Mouse (Mus musculus) cerebellum, postnatal 25 days (tissue): Measurements from ENCODE around the gene Ndufc1.
"Not testable (repeated sequence)": the region's sequence is repeated elsewhere in the genome, so short reads cannot be mapped to it uniquely, and the experiment has no call there.

Source experiments
- DNase-seq, 2 experiments: peaks; one replicate each; pipeline ENCODE4 v3.0.0; 2021; ENCODE audit warnings: mixed read lengths in 2 of 2

Ndufc1 gene

GRCm38 (mm10) chr3:51364703-51365516 is 43.9 kb downstream of the Ndufc1 start:
- DNase-seq, result peak; percentile 83 to 86

DNA sequence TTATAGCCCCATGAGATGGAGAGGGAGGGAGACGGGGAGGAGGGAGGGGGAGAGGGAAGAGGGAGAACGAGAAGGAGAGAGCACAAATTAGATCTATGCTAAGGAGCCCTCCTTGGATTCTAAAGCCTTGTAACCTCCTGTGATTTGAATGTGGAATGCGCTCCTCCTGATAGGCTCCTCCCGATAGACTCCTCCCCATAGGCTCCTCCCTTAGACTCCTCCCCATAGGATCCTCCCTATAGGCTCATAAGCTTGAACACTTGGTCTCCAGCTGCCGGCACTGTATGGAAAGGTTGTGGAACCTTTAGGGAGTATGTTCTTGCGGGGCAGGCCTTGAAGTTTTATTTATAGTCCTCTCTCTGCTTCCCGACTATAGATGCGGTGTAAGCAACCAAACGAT is 47.7 kb downstream of the Ndufc1 start:
- DNase-seq, result no peak

- DNase-seq, result no peak
Observed at GRCm38 (mm10) chr3:51359558-51360307, 49.1 kb downstream of the Ndufc1 start.

DNA sequence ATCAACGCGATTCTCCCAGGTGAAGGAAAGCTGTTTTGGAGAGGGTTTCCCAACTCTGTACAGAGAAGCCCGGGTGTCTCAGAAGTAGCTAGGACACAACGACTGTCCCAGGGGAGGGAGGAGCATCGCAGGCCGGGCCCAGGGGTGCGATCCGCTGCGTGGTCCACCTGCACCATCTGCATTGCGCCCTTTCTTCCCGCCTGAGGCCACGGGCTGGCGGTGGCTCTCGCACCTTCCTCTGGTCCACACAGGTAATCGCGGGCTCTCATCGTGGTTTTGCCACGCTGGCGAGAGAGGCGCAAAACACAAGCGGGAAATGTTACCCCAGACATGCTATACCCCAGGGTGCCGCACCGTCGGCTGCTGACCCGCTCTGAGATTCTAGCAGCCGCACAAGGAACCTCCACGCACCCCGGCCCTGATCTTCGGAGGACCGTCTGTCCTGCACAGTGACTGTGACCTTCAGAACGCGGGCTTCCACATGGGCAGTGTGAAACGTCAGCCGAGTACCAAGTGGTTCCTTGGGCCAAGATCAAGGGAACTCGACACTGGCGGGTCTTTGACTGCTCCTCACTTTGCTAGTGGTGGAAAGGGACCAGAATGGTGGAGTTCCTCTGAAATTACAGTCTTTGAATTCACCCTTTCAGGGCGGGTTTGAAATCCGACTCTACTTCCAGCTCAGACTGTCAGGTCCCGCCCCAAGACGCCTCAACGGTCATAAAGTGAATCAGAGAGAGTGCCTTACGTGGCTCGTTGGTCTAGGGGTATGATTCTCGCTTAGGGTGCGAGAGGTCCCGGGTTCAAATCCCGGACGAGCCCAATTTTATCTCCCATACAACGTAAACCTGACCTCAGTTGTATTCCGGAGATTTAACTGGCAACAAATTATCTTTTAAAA is 49.9 kb downstream of the Ndufc1 start:
- peak; percentile 45 to 51 for DNase-seq

DNA sequence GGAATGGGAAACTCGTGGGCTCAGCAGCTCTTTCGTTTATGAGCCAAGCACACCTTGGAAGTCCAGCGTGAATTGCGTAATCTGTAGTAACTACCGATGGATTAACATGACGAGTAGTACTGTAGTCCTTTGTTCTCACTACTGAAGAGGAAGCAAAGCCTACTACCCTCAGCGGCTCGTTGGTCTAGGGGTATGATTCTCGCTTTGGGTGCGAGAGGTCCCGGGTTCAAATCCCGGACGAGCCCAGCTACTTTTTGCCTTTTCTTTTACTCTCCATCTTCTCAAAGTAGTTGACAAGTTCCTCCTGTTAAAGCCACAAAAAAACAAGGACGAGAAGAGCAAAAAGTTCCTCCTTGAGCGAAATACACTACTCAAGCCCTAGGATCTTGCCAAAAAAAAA is 50.6 kb downstream of the Ndufc1 start:
- DNase-seq, result peak; percentile 49 to 60

DNA sequence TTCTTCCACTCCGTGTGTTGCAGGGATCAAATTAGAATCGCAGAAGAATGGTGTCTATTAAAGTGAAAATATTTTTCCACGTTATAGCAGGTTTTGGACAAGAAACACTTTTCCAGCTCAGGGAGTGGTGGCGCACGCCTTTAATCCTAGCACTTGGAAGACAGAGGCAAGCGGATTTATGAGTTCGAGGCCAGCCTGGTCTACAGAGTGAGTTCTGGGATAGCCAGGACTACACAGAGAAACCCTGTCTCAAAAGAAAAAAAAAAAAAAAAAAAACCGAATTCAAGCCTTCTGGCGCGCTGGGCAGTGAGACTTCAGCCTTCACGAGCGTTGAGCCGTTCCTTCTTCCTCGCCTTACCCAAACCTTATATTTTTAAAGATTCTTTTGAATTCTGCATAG is 51.2 kb downstream of the Ndufc1 start:
- DNase-seq, result no peak

DNA sequence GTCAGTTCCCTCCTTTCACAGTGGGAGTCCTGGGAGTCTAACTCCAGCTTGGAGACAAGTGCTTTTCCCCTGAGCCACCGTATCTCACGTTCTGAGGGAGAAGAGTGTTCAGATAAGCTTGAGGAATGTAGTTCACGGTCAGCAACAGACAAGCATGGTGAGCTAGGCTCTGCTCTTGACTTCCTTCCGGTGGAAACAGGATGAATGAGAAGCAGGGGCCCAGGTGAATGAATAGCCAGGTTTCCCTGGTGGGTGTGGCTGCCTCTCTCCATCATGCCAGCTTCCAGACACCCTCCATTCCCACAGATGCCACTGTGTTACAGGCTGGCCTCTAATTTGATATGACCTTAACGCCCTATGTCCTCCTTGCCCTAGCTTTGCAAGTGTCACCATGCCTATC is 51.7 kb downstream of the Ndufc1 start:
- no peak for DNase-seq

DNA sequence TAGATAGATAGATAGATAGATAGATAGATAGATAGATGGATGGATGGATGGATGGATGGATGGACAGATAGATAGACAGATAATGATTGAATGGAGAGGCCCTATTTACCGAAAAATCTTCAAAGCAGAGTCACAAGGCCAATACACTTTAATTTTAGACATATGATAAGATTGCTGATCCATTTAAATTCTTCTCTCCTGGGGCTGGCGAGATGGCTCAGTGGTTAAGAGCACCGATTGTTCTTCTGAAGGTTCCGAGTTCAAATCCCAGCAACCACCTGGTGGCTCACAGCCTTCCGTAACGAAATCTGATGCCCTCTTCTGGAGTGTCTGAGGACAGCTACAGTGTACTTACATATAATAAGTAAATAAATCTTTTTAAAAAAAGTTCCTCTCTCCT is 53.8 kb downstream of the Ndufc1 start:
- not testable (repeated sequence) for DNase-seq
